Mouse (Mus musculus) liver, embryonic 16.5 days (tissue): ENCODE results near the gene Ggt6. TPM values are rescaled to one million over a fixed set of nuclear protein-coding genes. Genes with fewer than 3 reads are reported as not detected.

Experiments
- ATAC-seq: fragments of 200-750 bp; cut with Nextera tagmentation; 2 replicates; pipeline ENCODE4 v1.8.0; 2017; ENCODE audit warnings: low read depth, mild to moderate bottlenecking, moderate number of reproducible peaks, moderate library complexity
- H3K27ac ChIP-seq: fragments of 300-500 bp; sonication (generic); 2 replicates; pipeline ENCODE4 v1.5.1; 2014; ENCODE audit warnings: mild to moderate bottlenecking, low read length
- H3K27me3 ChIP-seq: fragments of 300-500 bp; sonication (generic); 2 replicates; pipeline ENCODE4 v1.6.1; 2014; ENCODE audit warnings: low read depth, low read length, mixed read lengths; ENCODE audit not compliant: control insufficient read depth, insufficient read depth
- H3K36me3 ChIP-seq: fragments of 300-500 bp; sonication (generic); 2 replicates; pipeline ENCODE4 v1.6.1; 2014; ENCODE audit warnings: mild to moderate bottlenecking; ENCODE audit not compliant: control insufficient read depth, insufficient read depth
- H3K4me1 ChIP-seq: fragments of 300-500 bp; sonication (generic); 2 replicates; pipeline ENCODE4 v1.6.1; 2014; ENCODE audit warnings: low read depth, low read length, mixed read lengths; ENCODE audit not compliant: control insufficient read depth
- H3K4me2 ChIP-seq: fragments of 300-500 bp; sonication (generic); 2 replicates; pipeline ENCODE4 v1.6.1; 2014; ENCODE audit warnings: low read depth, low read length, mixed read lengths
- H3K4me3 ChIP-seq: fragments of 300-500 bp; sonication (generic); 2 replicates; pipeline ENCODE4 v1.5.1; 2014; ENCODE audit warnings: low read depth, mild to moderate bottlenecking, low read length
- H3K9ac ChIP-seq: fragments of 300-500 bp; sonication (generic); 2 replicates; pipeline ENCODE4 v1.6.1; 2014; ENCODE audit warnings: low read depth, low read length
- H3K9me3 ChIP-seq: fragments of 300-500 bp; sonication (generic); replicated peaks from 2 replicates; pipeline ENCODE4 v1.6.1; 2016; ENCODE audit warnings: low read length; ENCODE audit not compliant: control insufficient read depth
- WGBS: fragments of 180-500 bp; shearing (Covaris S2); extraction: QIAGEN DNeasy Blood & Tissue Kit; methylation state at CpG from one replicate; pipeline ENCODE4 v1.1.7; 2014; ENCODE audit not compliant: insufficient replicate concordance; 5-methylcytosine and 5-hydroxymethylcytosine counted together
- polyA plus RNA-seq: library from polyadenylated mRNA; unstranded; fragments of >200 nt; fragmentation: Nextera tagmentation; extraction: Ambion mirVana; gene quantifications from 2 replicates; pipeline ENCODE4 v1.2.1, GENCODE M21; 2015

Ggt6 gene
- polyA plus RNA-seq, 1 experiment from 2014 or later = 0.94 TPM

DNA sequence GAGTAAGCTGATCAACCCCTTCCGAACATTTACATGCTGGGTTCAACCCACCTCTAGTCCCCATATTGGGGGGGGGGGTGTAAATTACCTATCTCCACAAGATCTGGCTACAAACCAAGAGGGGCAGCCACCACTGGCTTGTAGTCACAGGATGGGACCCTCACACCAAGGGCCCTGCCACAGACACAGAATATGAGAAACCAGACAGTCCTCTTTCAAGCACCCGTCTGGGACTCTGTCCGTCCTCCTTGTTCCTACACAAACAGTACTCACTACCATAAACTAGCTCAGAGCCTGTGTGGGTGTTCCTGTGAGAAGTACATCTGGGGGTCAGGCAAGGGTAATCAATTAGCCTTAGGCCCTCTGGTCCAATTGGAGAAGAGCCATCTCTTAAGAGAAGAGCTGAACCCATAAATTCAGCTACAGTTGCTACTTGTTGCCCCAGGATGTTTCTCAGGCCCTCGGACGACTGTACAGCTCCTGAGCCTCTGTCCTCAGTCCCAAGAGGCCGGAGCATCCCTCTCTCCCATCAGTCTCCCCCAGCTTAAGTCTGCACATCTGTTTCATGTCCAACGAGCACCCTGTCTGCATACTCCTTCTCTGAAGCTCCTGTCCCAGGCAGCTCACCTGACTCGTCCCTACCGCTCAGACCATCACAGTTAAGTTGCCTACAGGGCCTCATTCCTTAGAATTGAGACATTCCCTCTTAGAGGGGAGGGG, 26.7 kb upstream of the Ggt6 start:
- H3K9me3 ChIP-seq = no peaks in the 10 kb centered on the region
- no peak overlapping the region for H3K27ac ChIP-seq
- peaks cover 11% of the 10 kb centered on the region for H3K4me1 ChIP-seq
- H3K4me3 ChIP-seq = no peak overlapping the region
- H3K9ac ChIP-seq = no peak overlapping the region
- no peaks in the 10 kb centered on the region for H3K36me3 ChIP-seq
- ATAC-seq = no peak
- no peak overlapping the region for H3K4me2 ChIP-seq
- H3K27me3 ChIP-seq = peaks cover 15% of the 10 kb centered on the region
- WGBS = 68% methylated on average over 9 of the region's 9 CpGs

DNA sequence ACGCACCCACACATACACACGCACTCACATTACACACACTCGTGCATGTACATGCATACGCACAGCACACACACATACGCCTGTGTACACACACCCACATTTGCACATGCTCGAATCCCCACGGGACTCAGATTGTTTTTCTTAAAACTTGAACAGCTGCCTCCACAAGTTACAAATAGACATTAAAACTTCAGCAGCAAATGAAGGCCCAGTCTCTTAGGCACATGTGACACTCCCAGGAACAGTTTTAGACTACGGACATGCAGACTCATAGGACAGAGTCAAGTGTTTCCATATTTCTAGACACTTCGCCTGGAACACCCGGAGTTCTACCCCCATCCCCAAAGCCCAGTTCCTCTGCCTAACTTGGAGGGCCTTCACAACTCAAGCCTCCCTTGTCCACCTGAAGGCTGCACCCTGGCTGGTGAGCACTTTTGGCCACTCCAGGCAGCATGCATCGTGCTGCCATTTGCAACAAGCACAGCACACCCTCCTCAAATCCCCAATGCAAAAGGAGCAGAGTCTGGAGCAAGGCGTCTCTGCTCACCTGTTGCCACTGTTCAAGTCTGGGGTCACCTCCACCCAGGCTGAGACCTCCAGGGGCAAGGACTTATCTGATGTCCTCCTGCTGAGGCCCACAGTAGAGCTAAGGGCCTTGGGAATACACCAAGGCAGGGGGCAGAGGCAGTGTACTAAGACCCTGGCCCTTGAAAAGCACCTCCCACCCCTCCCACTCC, 25.5 kb upstream of the Ggt6 start:
- H3K4me3 ChIP-seq = no peak overlapping the region
- peaks cover 17% of the 10 kb centered on the region for H3K4me1 ChIP-seq
- 72% methylated on average over 12 of the region's 12 CpGs for WGBS
- no peaks in the 10 kb centered on the region for H3K36me3 ChIP-seq
- no peak for ATAC-seq
- H3K27ac ChIP-seq = no peak overlapping the region
- peak overlapping the region; percentile 95; the same call in 1 of the 2 replicates for H3K4me2 ChIP-seq
- no peak overlapping the region for H3K9ac ChIP-seq
- peaks cover 15% of the 10 kb centered on the region for H3K27me3 ChIP-seq
- no peaks in the 10 kb centered on the region for H3K9me3 ChIP-seq

DNA sequence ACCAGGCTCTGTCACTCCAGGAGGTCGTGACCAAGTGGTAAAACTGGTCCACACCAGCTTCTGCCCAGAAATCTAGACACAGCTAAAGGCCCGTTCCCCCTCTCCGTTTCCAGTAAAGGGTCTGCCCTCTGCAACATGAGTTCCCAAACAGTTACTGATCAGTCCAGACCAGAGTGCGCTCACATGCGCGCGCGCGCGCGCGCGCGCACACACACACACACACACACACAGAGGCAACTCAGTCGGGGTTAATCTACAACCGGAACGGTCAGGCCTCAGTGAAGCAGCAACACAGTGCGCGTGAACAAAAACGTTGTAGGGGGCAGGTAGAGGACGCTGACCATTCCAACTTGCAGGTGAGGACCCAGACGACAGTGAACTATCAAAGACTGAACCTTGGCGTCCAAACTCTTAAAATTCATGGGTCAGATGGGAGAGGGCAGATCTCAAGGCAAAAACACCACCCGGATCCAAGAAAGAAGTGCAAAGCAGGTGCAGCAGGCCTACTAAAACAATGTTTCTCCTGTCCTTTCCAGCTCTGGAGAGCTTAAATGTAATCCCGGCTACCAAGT, 24.7 kb upstream of the Ggt6 start:
- peaks cover 25% of the 10 kb centered on the region for H3K4me1 ChIP-seq
- no peaks in the 10 kb centered on the region for H3K36me3 ChIP-seq
- 0 out of 2 replicates have a peak, but pooled peaks have one; percentile 16 for ATAC-seq
- H3K9me3 ChIP-seq = no peaks in the 10 kb centered on the region
- WGBS = 2% methylated on average over 25 of the region's 25 CpGs
- H3K27me3 ChIP-seq = peaks cover 15% of the 10 kb centered on the region
- H3K4me2 ChIP-seq = peak overlapping the region; percentile 95
- no peak overlapping the region; the same call in 1 of the 2 replicates for H3K9ac ChIP-seq
- H3K27ac ChIP-seq = no peak overlapping the region
- H3K4me3 ChIP-seq = peak overlapping the region; percentile 66

DNA sequence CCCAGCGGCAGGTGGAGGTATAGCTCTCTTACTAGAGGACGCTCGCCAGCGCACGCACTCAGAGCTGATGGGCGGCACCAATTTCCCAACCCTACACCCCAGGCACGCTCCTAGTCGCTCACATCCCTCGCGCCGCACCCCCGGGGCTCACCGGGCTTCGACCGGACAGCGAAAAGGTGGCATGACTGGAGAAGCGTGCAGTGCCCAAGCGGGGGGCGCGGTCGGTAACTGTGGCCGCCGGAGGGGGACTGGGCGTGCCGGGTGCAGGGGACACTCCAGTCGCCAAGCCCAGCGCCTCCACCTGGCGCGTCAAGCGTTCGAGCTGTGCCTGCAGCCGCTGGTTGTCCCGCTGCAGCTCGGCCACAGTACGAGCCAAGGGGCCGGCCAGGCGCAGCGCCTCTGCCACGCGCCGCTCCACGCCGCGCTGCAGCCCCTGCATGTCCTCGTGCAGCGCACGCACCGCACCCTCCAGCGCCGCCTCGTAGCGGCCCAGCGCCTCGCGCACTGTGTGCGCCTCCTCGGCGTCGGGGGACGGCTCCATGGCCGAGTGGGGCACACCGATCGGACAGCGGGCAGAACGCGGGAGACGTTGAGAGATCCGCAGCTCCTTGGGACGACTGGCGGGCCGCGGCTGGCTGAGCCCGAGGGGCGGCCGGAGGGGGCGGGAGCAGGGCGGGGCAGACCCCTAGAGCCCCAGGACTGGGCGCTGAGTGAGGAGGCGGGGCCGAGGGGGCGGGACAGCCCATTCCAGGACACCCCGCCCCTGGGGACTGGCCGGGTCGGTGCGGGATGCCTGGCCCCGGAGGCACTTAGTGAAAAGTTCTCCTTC, 24.0 kb upstream of the Ggt6 start, which contains the start of gene Smtnl2:
Gene Smtnl2, minus strand, starts transcription at position 621 of the 829 bp plus-strand sequence.
- H3K4me2 ChIP-seq = peak within 1 kb of the TSS; percentile 95
- peak within 1 kb of the TSS; percentile 66 for H3K4me3 ChIP-seq
- no peak within 1 kb of the TSS; the same call in 1 of the 2 replicates for H3K27ac ChIP-seq
- H3K9me3 ChIP-seq = no peaks in the 10 kb centered on the region
- peaks cover 30% of the 10 kb centered on the region for H3K4me1 ChIP-seq
- H3K36me3 ChIP-seq = no peaks in the 10 kb centered on the region
- ATAC-seq = peak; percentile 86
- H3K27me3 ChIP-seq = peaks cover 15% of the 10 kb centered on the region
- under 1% methylated on average over 72 of the region's 86 CpGs for WGBS
- H3K9ac ChIP-seq = peak within 1 kb of the TSS; percentile 61

DNA sequence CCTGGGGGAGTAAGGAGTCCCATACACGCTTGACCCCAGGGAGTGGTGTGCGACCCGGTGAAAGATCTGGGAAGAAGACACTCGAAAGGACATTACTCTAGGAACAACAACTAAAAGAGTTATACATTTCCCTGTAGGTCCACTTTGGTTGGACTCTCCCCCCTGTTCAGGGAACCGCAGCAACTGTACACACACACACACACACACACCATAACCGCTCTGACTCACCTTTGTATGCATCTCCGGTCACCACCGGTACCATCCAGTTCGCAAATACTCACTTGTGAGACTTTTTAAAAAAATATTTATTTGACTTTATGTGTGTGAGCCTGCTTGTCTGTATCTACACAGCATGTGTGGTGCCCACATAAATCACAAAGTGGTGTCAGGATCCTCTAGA, 23.4 kb upstream of the Ggt6 start:
- ATAC-seq = no peak
- Histone ChIP-seq H3K27me3 (peaks cover 15% of the 10 kb centered on the region), H3K27ac (no peak overlapping the region), H3K4me1 (peaks cover 30% of the 10 kb centered on the region), H3K4me2 (peak overlapping the region; percentile 95), H3K36me3 (no peaks in the 10 kb centered on the region), H3K9ac (no peak overlapping the region), H3K9me3 (no peaks in the 10 kb centered on the region), H3K4me3 (peak overlapping the region; percentile 66)
- WGBS = 33% methylated on average over 9 of the region's 9 CpGs

DNA sequence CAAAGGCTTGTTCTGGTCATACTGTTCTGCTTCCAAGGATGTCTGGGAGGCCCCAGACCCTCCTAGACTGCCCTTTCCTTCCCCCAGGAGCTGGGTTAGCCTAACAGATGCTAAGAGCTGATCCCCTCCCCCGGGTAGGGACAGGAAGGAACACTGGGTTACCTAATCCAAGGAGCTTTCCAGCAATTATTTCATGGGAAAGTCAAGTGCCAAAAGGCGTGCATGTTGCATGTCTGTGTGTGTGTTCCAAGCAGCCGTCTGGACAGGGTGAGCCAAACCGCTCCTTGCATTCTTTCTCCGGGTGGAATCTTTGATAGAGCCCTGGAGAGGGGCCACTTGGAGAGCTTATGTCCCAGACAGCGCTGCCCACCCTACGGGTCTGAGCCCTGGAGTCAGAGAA, 22.3 kb upstream of the Ggt6 start:
- H3K4me3 ChIP-seq = no peak overlapping the region
- H3K9ac ChIP-seq = no peak overlapping the region
- peaks cover 15% of the 10 kb centered on the region for H3K27me3 ChIP-seq
- no peak overlapping the region for H3K27ac ChIP-seq
- 69% methylated on average over 7 of the region's 7 CpGs for WGBS
- no peak for ATAC-seq
- peaks cover 30% of the 10 kb centered on the region for H3K4me1 ChIP-seq
- H3K4me2 ChIP-seq = no peak overlapping the region
- no peaks in the 10 kb centered on the region for H3K9me3 ChIP-seq
- no peaks in the 10 kb centered on the region for H3K36me3 ChIP-seq

DNA sequence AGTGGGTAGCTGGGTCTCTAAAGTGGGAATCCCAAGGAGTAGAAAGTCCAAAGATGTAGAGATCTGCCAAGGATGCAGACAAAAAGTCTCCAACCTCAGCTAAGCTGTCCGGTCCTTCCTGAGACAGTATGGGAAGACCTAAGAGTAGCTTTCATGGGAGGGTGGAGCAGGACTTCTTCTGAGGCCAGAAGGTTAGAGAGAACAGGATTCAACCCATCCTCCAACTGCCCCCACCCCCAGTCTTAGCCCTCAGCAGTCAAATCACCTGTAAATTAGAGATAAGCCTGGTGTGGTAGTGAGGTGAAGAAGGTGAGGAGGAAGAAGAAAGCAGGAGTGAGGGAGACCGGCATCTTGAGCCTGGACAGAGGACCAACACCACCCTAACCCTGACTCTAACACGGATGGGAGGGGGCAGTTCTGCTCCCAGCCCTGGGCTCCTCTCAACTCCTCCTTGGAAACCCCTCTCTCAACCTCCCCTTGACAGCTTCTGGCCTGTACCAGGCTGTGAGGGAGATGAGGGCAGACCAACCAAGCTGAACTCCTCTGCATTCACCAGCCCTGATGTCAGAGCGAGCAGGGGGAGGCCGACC, 21.6 kb upstream of the Ggt6 start:
- WGBS = 68% methylated on average over 5 of the region's 5 CpGs
- Histone ChIP-seq H3K36me3 (no peaks in the 10 kb centered on the region), H3K27me3 (peaks cover 15% of the 10 kb centered on the region), H3K9me3 (no peaks in the 10 kb centered on the region), H3K4me3 (no peak overlapping the region), H3K4me1 (peaks cover 30% of the 10 kb centered on the region), H3K4me2 (no peak overlapping the region), H3K27ac (no peak overlapping the region), H3K9ac (no peak overlapping the region)
- no peak for ATAC-seq

DNA sequence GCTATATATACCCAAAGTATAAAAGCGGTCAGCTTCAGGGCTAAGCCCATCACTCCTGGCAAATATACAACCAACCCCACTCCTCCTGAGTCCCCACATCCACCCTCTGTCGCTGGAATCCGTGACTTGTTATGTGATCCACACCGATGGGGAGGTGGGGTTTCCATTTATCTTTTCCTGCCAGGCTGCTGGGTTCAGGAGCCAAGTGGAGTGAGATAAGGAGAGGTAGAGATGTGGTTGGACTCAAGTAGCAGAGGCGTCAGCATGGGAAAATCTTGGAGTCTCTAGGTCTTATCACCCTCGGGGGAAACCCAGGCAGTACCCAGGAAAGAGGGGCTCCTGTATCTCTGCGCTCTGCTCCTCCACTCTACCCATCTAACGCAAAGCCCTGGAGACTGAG, 20.2 kb upstream of the Ggt6 start:
- Histone ChIP-seq H3K9me3 (no peaks in the 10 kb centered on the region), H3K36me3 (no peaks in the 10 kb centered on the region), H3K4me3 (0 out of 2 replicates have a peak overlapping the region, but pooled peaks have one; percentile 3), H3K9ac (no peak overlapping the region; the same call in 1 of the 2 replicates), H3K27ac (no peak overlapping the region), H3K27me3 (peaks cover 15% of the 10 kb centered on the region), H3K4me1 (peaks cover 30% of the 10 kb centered on the region), H3K4me2 (peak overlapping the region; percentile 2; the same call in 1 of the 2 replicates)
- 15% methylated on average over 8 of the region's 8 CpGs for WGBS
- ATAC-seq = peak; percentile 63
